Mouse (Mus musculus): ENCODE data around the gene Ptger3.

- no peak for TF ChIP-seq TAL1 (IDR thresholded peaks at IDR 0.05; ENCODE audit: low read length)
- no peak for TF ChIP-seq GATA1 (IDR thresholded peaks at IDR 0.05; ENCODE audit: low read length)
Observed at GRCm38 (mm10) chr3:157549758-157550600, 16.7 kb upstream of the Ptger3 start.

All from erythroblast, embryonic 14.5 days (primary cell).